Mouse (Mus musculus) testis, adult 2 months (tissue): ENCODE results near the gene Ndufb2.

Source experiments
- CTCF ChIP-seq: fragments of 200-500 bp; IDR thresholded peaks from 2 replicates; pipeline ENCODE4 v1.5.1; 2012; ENCODE audit warnings: low read depth, mild to moderate bottlenecking, inconsistent platforms, low read length, moderate library complexity; ENCODE audit not compliant: control insufficient read depth, insufficient read depth, insufficient replicate concordance
- POLR2A ChIP-seq: fragments of 200-500 bp; IDR thresholded peaks from 2 replicates; pipeline ENCODE4 v1.6.1; 2012; ENCODE audit warnings: low read depth, mild to moderate bottlenecking, inconsistent platforms, low read length, moderate library complexity; ENCODE audit not compliant: control insufficient read depth

GRCm38 (mm10) chr6:39592401-39593214 lies at the start of gene Ndufb2:
- peak; percentile 83; the same call in 1 of the 2 replicates for TF ChIP-seq POLR2A
- no peak for TF ChIP-seq CTCF
